ENCODE assay signal across 8 mouse cellular contexts in genomic region chr5:124446301-124446881, GRCm38 (mm10). TPM values are rescaled to one million over a fixed set of nuclear protein-coding genes. Genes with fewer than 3 reads are reported as not detected.
DNase-seq lines count a peak whose midpoint lies in the region; ATAC-seq and TF ChIP-seq lines count a peak whose summit lies in the region.

No protein-coding gene starts in this region.

- peak overlapping the region; percentile 96 for H3K4me3 ChIP-seq in embryonic facial prominence, embryonic 12.5 days
- peak overlapping the region; percentile 98 for H3K4me3 ChIP-seq in heart, embryonic 11.5 days (ENCODE audit: low read depth, low read length)
- H3K4me3 ChIP-seq in kidney, embryonic 14.5 days (ENCODE audit: low read length), result peak overlapping the region; percentile 89
- H3K4me3 ChIP-seq in small intestine, adult 2 months (ENCODE audit: low read depth, low read length), result peak overlapping the region; percentile 81

- DNase-seq in ovary, adult 18-20 months (ENCODE audit: low spot score), result peak; percentile 72
- no peak for DNase-seq in ovary, postnatal 10 days (ENCODE audit: low spot score)
- peak; percentile 80 for DNase-seq in lung, postnatal 25 days (ENCODE audit: low spot score)
- no peak for DNase-seq in right cerebral cortex, postnatal 14 days

- WGBS in embryonic facial prominence, embryonic 12.5 days, result 2% methylated on average over 15 of the region's 15 CpGs
- under 1% methylated on average over 15 of the region's 15 CpGs for WGBS in heart, embryonic 11.5 days (ENCODE audit: insufficient replicate concordance)
- 2% methylated on average over 15 of the region's 15 CpGs for WGBS in kidney, embryonic 14.5 days
- WGBS in small intestine, adult 2 months, result 2% methylated on average over 15 of the region's 15 CpGs

- peaks cover 42% of the 10 kb centered on the region for H3K36me3 ChIP-seq in embryonic facial prominence, embryonic 12.5 days
- H3K36me3 ChIP-seq in heart, embryonic 11.5 days (ENCODE audit: control insufficient read depth, insufficient read depth, low read length), result peaks cover 30% of the 10 kb centered on the region
- H3K36me3 ChIP-seq in kidney, embryonic 14.5 days (ENCODE audit: control insufficient read depth, insufficient read depth, low read length), result peaks cover 43% of the 10 kb centered on the region
- H3K36me3 ChIP-seq in small intestine, adult 2 months (ENCODE audit: control insufficient read depth, insufficient read depth, low read length), result peaks cover 21% of the 10 kb centered on the region

- no peak for TF ChIP-seq CTCF in small intestine, adult 2 months (IDR thresholded peaks at IDR 0.05; ENCODE audit: extremely low read depth, insufficient read length, insufficient replicate concordance, low read depth, low read length)

- H3K27me3 ChIP-seq in embryonic facial prominence, embryonic 12.5 days, result no peaks in the 10 kb centered on the region
- no peaks in the 10 kb centered on the region for H3K27me3 ChIP-seq in heart, embryonic 11.5 days (ENCODE audit: control insufficient read depth, insufficient read depth, low read length)
- H3K27me3 ChIP-seq in kidney, embryonic 14.5 days (ENCODE audit: control insufficient read depth, insufficient read depth, low read length), result no peaks in the 10 kb centered on the region
- no peaks in the 10 kb centered on the region for H3K27me3 ChIP-seq in small intestine, adult 2 months (ENCODE audit: control insufficient read depth, insufficient read depth, low read length)

- no peak; the same call in 1 of the 2 replicates for TF ChIP-seq POLR2A in small intestine, adult 2 months (IDR thresholded peaks at IDR 0.05; ENCODE audit: low read depth, low read length)

- H3K4me1 ChIP-seq in embryonic facial prominence, embryonic 12.5 days, result peaks cover 42% of the 10 kb centered on the region
- H3K4me1 ChIP-seq in heart, embryonic 11.5 days (ENCODE audit: control insufficient read depth, insufficient read depth, low read length), result peaks cover 14% of the 10 kb centered on the region
- H3K4me1 ChIP-seq in kidney, embryonic 14.5 days (ENCODE audit: control insufficient read depth, insufficient read depth, low read length), result peaks cover 14% of the 10 kb centered on the region
- H3K4me1 ChIP-seq in small intestine, adult 2 months (ENCODE audit: control insufficient read depth, insufficient read depth, insufficient read length, low read length), result peaks cover 26% of the 10 kb centered on the region

- H3K9ac ChIP-seq in embryonic facial prominence, embryonic 12.5 days, result peak overlapping the region; percentile 95
- peak overlapping the region; percentile 95 for H3K9ac ChIP-seq in heart, embryonic 11.5 days (ENCODE audit: low read depth, low read length)
- peak overlapping the region; percentile 98 for H3K9ac ChIP-seq in kidney, embryonic 14.5 days (ENCODE audit: low read depth, low read length)

- peak overlapping the region; percentile 87 for H3K27ac ChIP-seq in embryonic facial prominence, embryonic 12.5 days
- peak overlapping the region; percentile 93 for H3K27ac ChIP-seq in heart, embryonic 11.5 days (ENCODE audit: low read depth, low read length)
- H3K27ac ChIP-seq in kidney, embryonic 14.5 days (ENCODE audit: low read depth, low read length), result peak overlapping the region; percentile 91
- H3K27ac ChIP-seq in small intestine, adult 2 months (ENCODE audit: insufficient read depth, low read depth, low read length), result peak overlapping the region; percentile 88

- no peak for ATAC-seq in embryonic facial prominence, embryonic 12.5 days (ENCODE audit: insufficient number of reproducible peaks, insufficient read depth, low FRiP score, low TSS enrichment)
- peak; percentile 77 for ATAC-seq in heart, embryonic 11.5 days (replicated peaks; ENCODE audit: insufficient number of reproducible peaks, low FRiP score, low TSS enrichment)
- ATAC-seq in kidney, embryonic 14.5 days (ENCODE audit: low FRiP score, low TSS enrichment), result peak; percentile 74

- H3K4me2 ChIP-seq in embryonic facial prominence, embryonic 12.5 days (replicated peaks), result peak overlapping the region; percentile 92
- H3K4me2 ChIP-seq in heart, embryonic 11.5 days, result peak overlapping the region; percentile 83
- H3K4me2 ChIP-seq in kidney, embryonic 14.5 days (replicated peaks; ENCODE audit: low read depth, low read length), result peak overlapping the region; percentile 68

- H3K9me3 ChIP-seq in embryonic facial prominence, embryonic 12.5 days, result no peaks in the 10 kb centered on the region
- no peaks in the 10 kb centered on the region for H3K9me3 ChIP-seq in heart, embryonic 11.5 days (replicated peaks; ENCODE audit: control insufficient read depth, low read length)
- no peaks in the 10 kb centered on the region for H3K9me3 ChIP-seq in kidney, embryonic 14.5 days (ENCODE audit: control insufficient read depth, low read length)

RNA-seq across cellular contexts. Expression of gene Kmt5a, which starts 6.7 kb away (rescaled TPM):
- polyA plus RNA-seq in embryonic facial prominence, embryonic 12.5 days (2016; fragmentation: Nextera tagmentation; extraction: Ambion mirVana), result 60.9 and 71.3 TPM in 2 replicates
- 89.5 and 93.9 TPM in 2 replicates for polyA plus RNA-seq in heart, embryonic 11.5 days (2014; fragmentation: Nextera tagmentation; extraction: Ambion mirVana)
- polyA plus RNA-seq in kidney, embryonic 14.5 days (2014; fragmentation: Nextera tagmentation; extraction: Ambion mirVana), result 54.7 and 58.6 TPM in 2 replicates
- 34.1 and 70.7 TPM in 2 replicates for polyA plus RNA-seq in small intestine, adult 2 months (2012; rRNA removed)

RNA-seq across cellular contexts. Expression of gene Sbno1, which starts 20.6 kb away (rescaled TPM):
- polyA plus RNA-seq in embryonic facial prominence, embryonic 12.5 days (2016; fragmentation: Nextera tagmentation; extraction: Ambion mirVana), result 94.4 and 94.7 TPM in 2 replicates
- polyA plus RNA-seq in heart, embryonic 11.5 days (2014; fragmentation: Nextera tagmentation; extraction: Ambion mirVana), result 59.9 and 81.6 TPM in 2 replicates
- polyA plus RNA-seq in kidney, embryonic 14.5 days (2014; fragmentation: Nextera tagmentation; extraction: Ambion mirVana), result 66.3 and 102 TPM in 2 replicates
- polyA plus RNA-seq in small intestine, adult 2 months (2012; rRNA removed), result 5.9 and 8.1 TPM in 2 replicates

RNA-seq across cellular contexts. Expression of gene Rilpl2, which starts 31.8 kb away (rescaled TPM):
- polyA plus RNA-seq in embryonic facial prominence, embryonic 12.5 days (2016; fragmentation: Nextera tagmentation; extraction: Ambion mirVana), result 29.5 and 30.7 TPM in 2 replicates
- 15.5 and 16.3 TPM in 2 replicates for polyA plus RNA-seq in heart, embryonic 11.5 days (2014; fragmentation: Nextera tagmentation; extraction: Ambion mirVana)
- 29.4 and 31.7 TPM in 2 replicates for polyA plus RNA-seq in kidney, embryonic 14.5 days (2014; fragmentation: Nextera tagmentation; extraction: Ambion mirVana)
- 24.3 and 29.3 TPM in 2 replicates for polyA plus RNA-seq in small intestine, adult 2 months (2012; rRNA removed)

RNA-seq across cellular contexts. Expression of gene Snrnp35, which starts 36.5 kb away (rescaled TPM):
- polyA plus RNA-seq in embryonic facial prominence, embryonic 12.5 days (2016; fragmentation: Nextera tagmentation; extraction: Ambion mirVana), result 26.5 and 27.2 TPM in 2 replicates
- polyA plus RNA-seq in heart, embryonic 11.5 days (2014; fragmentation: Nextera tagmentation; extraction: Ambion mirVana), result 12.4 and 12.8 TPM in 2 replicates
- 12.8 and 23.8 TPM in 2 replicates for polyA plus RNA-seq in kidney, embryonic 14.5 days (2014; fragmentation: Nextera tagmentation; extraction: Ambion mirVana)
- polyA plus RNA-seq in small intestine, adult 2 months (2012; rRNA removed), result 1.2 and 1.8 TPM in 2 replicates

Comparison
In these comparisons a context has a peak if more than half of its experiments do, and no peak if none do; other contexts are left out.
1. DNase-seq: peak in ovary, adult 18-20 months (single experiment) and lung, postnatal 25 days (single experiment); none in ovary, postnatal 10 days (single experiment) and right cerebral cortex, postnatal 14 days (single experiment).
2. Peak in every context shown above with its lines, with median percentiles within 50 percentile points of each other: H3K27ac ChIP-seq, H3K4me2 ChIP-seq, H3K4me3 ChIP-seq and H3K9ac ChIP-seq.